Mouse (Mus musculus) lung, embryonic 16.5 days (tissue): ENCODE measurements at regions not wholly inside any gene's neighbourhood (a gene's known extent, or its start where the extent isn't known, plus 50 kb on each side); places are given as distances from the start of the nearest gene placed in this dataset.
"Not testable (repeated sequence)": the region's sequence is repeated elsewhere in the genome, so short reads cannot be mapped to it uniquely, and the experiment has no call there.

Experiments
- ATAC-seq: fragments of 200-750 bp; cut with Nextera tagmentation; 2 replicates; pipeline ENCODE4 v1.8.0; 2017; ENCODE audit warnings: low read depth, mild to moderate bottlenecking, moderate library complexity
- H3K27ac ChIP-seq: fragments of 300-500 bp; sonication (generic); 2 replicates; pipeline ENCODE4 v1.5.1; 2014; ENCODE audit warnings: mild to moderate bottlenecking, control low read depth, low read length
- H3K27me3 ChIP-seq: fragments of 300-500 bp; sonication (generic); 2 replicates; pipeline ENCODE4 v1.6.1; 2014; ENCODE audit warnings: low read depth, low read length, mixed read lengths; ENCODE audit not compliant: control insufficient read depth, insufficient read depth
- H3K36me3 ChIP-seq: fragments of 300-500 bp; sonication (generic); 2 replicates; pipeline ENCODE4 v1.6.1; 2014; ENCODE audit warnings: low read length; ENCODE audit not compliant: control insufficient read depth, insufficient read depth
- H3K4me1 ChIP-seq: fragments of 300-500 bp; sonication (generic); replicated peaks from 2 replicates; pipeline ENCODE4 v1.6.1; 2014; ENCODE audit warnings: low read length, mixed read lengths; ENCODE audit not compliant: control insufficient read depth, insufficient read depth
- H3K4me2 ChIP-seq: fragments of 300-500 bp; sonication (generic); 2 replicates; pipeline ENCODE4 v1.6.1; 2014; ENCODE audit warnings: low read depth, low read length, control low read depth
- H3K4me3 ChIP-seq: fragments of 300-500 bp; sonication (generic); 2 replicates; pipeline ENCODE4 v1.5.1; 2014; ENCODE audit warnings: mild to moderate bottlenecking, low read length, control low read depth
- H3K9ac ChIP-seq: fragments of 300-500 bp; sonication (generic); 2 replicates; pipeline ENCODE4 v1.6.1; 2014; ENCODE audit warnings: low read length, control low read depth
- H3K9me3 ChIP-seq: fragments of 300-500 bp; sonication (generic); 2 replicates; pipeline ENCODE4 v1.6.1; 2016; ENCODE audit warnings: low read length; ENCODE audit not compliant: control insufficient read depth
- WGBS: fragments of 180-500 bp; shearing (Covaris S2); extraction: QIAGEN DNeasy Blood & Tissue Kit; methylation state at CpG from one replicate; pipeline ENCODE4 v1.1.7; 2014; 5-methylcytosine and 5-hydroxymethylcytosine counted together

DNA sequence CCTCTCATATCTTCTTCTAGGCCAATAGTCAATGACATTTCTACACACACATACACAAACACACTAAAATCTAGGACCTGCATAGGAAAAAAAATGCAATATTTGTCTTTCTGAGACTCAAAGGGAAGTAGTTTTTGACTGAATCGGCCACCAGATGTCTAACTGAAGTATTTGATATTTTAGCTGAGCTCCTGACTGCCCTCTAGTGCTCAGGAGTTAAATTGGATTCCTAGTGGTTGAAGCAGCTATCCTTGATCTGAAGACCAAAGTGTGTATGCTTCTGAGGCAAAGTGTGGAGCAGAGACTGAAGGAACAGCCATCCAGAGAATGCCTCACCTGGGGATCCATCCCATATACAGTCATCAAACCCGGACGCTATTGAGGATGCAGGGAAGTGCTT, 695.4 kb upstream of the Olfr1507 start:
- H3K4me1 ChIP-seq, H3K9me3 ChIP-seq, H3K4me3 ChIP-seq, H3K27me3 ChIP-seq, ATAC-seq, H3K4me2 ChIP-seq, H3K36me3 ChIP-seq, H3K9ac ChIP-seq, H3K27ac ChIP-seq: not testable (repeated sequence)
- WGBS: no CpG with 5 or more reads among the region's 3 CpGs

DNA sequence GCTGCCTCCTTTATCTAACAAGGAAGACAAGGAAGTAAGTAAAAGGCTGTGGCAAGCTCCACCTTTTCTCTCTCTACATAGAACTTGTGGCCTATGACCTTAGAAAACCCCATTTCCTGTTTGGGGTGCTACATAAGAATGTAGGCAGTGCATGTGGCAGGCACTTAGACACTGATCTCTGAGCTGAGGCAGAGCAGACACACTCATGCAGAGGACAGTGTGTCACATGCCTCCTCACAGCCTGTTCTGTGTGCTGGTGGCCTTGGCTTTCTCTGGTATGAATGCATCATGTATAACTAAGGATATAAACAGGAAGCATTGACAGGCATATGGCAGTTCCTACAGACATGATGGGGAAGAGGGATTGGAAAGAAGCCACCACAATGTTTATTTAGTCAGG, 678.5 kb upstream of the Olfr1507 start:
- H3K9ac ChIP-seq, H3K27me3 ChIP-seq, H3K36me3 ChIP-seq, H3K9me3 ChIP-seq, ATAC-seq, H3K4me1 ChIP-seq, H3K27ac ChIP-seq, H3K4me2 ChIP-seq, H3K4me3 ChIP-seq: not testable (repeated sequence)

DNA sequence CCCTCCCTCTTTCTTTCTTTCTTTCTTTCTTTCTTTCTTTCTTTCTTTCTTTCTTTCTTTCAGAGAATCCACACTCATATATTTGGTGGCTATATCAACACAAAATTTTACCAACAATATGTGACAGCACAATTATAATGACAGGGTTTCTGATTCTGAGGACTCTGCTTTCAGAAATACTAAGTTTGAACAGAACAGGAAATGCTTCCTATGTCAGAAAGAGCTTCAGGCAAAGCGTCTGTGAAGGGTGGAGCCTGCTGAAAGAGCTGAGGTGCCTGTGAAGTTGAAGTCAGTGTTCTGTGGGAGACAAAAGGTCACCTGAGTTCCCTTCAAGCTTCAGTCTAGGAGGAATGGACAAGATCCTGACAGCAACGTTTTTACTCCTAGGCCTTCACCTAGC, 670.8 kb upstream of the Olfr1507 start:
- H3K9me3 ChIP-seq, ATAC-seq, H3K36me3 ChIP-seq, H3K4me3 ChIP-seq, H3K9ac ChIP-seq, H3K4me1 ChIP-seq, H3K27me3 ChIP-seq, H3K4me2 ChIP-seq, H3K27ac ChIP-seq: not testable (repeated sequence)
- no CpG with 5 or more reads among the region's 2 CpGs for WGBS

DNA sequence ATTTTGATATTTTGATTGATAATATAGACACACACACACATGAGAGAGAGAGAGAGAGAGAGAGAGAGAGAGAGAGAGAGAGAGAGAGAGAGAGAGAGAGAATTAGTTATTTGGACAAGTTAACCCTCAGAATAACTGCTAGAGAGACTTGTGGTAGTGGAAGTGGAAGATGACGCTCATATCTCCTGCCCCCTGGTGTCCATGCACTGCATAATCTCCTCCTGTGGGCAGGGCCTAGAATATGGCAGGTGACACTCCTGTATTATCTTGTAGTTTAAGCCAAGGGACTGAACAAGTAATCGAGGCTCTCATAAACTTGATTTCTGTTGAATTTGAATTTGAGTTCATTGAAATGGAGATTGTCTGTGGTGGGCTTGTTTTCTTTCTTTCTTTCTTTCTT, 663.5 kb upstream of the Olfr1507 start:
- H3K27ac ChIP-seq, H3K9ac ChIP-seq, H3K27me3 ChIP-seq, H3K9me3 ChIP-seq, H3K4me3 ChIP-seq, H3K4me2 ChIP-seq, H3K4me1 ChIP-seq, ATAC-seq, H3K36me3 ChIP-seq: not testable (repeated sequence)
- WGBS: no CpG with 5 or more reads among the region's 2 CpGs

DNA sequence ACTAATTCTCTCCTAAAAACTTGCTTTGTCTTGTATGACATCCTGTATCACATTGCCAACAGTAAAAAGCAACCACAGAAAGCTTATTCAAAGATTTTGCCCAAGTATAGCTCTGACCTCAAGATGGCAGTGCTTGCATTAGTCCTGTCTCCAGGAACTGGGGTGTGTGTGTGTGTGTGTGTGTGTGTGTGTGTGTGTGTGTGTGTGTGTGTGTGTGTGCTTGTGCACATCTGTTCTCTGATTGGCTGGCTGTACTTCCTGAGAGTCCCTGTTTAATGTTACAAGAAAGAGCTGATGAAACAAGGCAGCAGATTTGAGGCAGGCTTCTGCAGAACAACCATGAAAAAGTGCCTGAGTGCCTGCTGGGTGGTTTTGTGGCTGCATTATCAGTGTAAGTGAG, 639.2 kb upstream of the Olfr1507 start:
- H3K9me3 ChIP-seq, H3K4me3 ChIP-seq, H3K27me3 ChIP-seq, H3K27ac ChIP-seq, H3K36me3 ChIP-seq, H3K4me2 ChIP-seq, ATAC-seq, H3K9ac ChIP-seq, H3K4me1 ChIP-seq: not testable (repeated sequence)

DNA sequence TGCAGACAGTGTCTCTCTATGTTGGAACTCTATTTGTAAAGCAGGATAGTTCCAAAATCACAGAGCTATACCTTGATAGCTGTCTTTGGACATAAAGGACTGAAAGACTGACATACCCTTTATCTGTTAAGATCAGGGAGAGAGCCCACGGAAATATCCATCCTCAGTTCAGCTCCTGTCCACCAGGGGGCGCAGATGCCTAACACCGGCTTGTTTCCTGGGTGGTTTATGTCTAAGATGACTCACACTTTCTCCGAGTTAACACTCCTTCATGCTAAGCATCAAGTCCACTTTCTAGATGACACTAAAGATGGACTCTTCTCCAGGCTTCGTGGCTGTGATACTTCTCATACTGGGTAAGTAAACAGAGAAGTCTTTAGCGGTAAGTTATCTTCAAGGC, 636.8 kb upstream of the Olfr1507 start:
- not testable (repeated sequence) for H3K4me1 ChIP-seq, H3K9ac ChIP-seq, ATAC-seq, H3K27ac ChIP-seq, H3K4me2 ChIP-seq, H3K27me3 ChIP-seq, H3K4me3 ChIP-seq, H3K36me3 ChIP-seq, H3K9me3 ChIP-seq
- 18% methylated on average over 6 of the region's 6 CpGs for WGBS

DNA sequence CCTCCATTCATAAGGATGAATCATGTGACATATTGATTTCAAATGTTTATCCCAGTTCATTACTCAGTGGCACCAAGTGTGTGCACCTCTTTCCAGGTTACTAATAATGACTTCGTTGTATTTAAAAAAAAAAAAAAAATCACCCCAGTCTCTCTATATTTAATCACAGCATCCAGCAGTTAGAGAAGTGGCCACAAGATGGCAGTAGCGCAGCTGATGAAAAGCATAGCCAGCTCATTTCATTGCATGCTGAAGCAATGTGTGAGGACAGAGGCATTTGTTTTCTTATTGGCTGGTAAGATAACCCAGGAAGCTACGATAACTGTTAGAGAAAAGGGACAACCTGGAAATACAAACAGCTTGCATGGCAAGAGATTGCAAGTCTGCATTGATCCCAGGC, 626.2 kb upstream of the Olfr1507 start:
- H3K9me3 ChIP-seq, H3K27me3 ChIP-seq, ATAC-seq, H3K4me3 ChIP-seq, H3K4me2 ChIP-seq, H3K4me1 ChIP-seq, H3K9ac ChIP-seq, H3K27ac ChIP-seq, H3K36me3 ChIP-seq: not testable (repeated sequence)
- 12% methylated on average over 2 of the region's 3 CpGs for WGBS

DNA sequence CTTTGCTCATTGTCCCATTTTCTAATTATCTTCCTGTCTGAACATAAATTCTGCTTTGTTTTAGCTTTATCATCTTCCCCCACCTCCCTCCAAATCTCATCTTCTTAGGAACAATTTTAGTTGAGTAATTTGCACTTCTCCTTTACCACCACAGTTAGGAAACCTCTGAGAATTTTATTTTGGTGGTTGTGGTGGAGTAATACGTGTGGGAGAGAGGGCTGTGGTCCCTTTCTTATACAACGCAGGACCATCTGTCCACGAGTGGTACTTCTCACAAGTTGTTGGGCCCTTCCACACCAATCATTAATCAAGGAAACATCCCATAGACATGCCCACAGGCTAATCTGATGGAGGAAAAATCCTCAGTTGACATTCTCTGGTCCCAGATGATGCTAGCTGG, 614.2 kb upstream of the Olfr1507 start:
- 65% methylated on average over 3 of the region's 3 CpGs for WGBS

DNA sequence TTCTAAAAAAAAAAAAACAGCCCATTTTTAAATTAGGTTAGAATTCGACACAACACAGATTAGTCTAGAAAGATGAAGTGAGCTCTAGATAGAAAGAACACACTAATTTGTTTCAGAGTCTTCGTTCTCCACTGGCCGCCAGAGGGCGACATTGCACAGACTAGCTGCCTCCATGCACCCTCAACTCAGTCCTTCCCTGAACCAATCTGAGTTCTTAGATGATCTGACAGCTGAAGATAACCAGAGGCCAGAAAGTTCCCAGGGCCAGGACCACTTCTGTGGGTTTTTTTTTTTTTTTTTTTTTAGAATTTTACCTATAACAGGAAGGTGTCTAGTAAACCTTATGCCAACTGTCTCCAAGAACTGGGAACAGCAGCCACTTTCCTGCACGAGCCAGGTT, 605.8 kb upstream of the Olfr1507 start:
- not testable (repeated sequence) for H3K36me3 ChIP-seq, H3K27ac ChIP-seq, H3K4me2 ChIP-seq, H3K9me3 ChIP-seq, H3K4me3 ChIP-seq, ATAC-seq, H3K9ac ChIP-seq, H3K27me3 ChIP-seq, H3K4me1 ChIP-seq
- WGBS: 21% methylated on average over 5 of the region's 5 CpGs

More for the DNA sequence above, 614.2 kb upstream of the Olfr1507 start:
- not testable (repeated sequence) for H3K36me3 ChIP-seq, H3K27me3 ChIP-seq, ATAC-seq, H3K4me2 ChIP-seq, H3K9ac ChIP-seq, H3K9me3 ChIP-seq, H3K27ac ChIP-seq, H3K4me3 ChIP-seq, H3K4me1 ChIP-seq

DNA sequence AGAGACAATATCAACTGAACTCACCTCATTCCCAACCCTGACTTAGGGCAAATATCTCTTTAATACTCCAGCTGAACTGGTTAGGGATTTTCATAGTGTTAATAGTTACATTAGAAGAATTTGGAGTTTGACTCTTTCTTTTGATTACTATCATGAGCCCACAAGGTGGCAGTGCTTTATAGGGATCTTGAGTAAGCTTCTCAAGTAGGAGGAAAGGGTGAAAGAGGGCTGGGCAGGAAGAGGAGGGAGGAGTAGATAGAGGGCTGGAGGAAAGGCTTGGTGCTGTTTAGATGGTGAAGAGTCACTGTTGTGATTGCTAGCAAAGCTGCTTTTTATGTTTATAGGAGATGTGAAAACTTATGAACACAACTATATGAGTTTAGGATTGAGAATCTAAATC, 595.4 kb upstream of the Olfr1507 start:
- H3K4me3 ChIP-seq, H3K27me3 ChIP-seq, H3K36me3 ChIP-seq, H3K9me3 ChIP-seq, H3K27ac ChIP-seq, H3K9ac ChIP-seq, H3K4me2 ChIP-seq, ATAC-seq, H3K4me1 ChIP-seq: not testable (repeated sequence)
